Mouse (Mus musculus): ENCODE results near the gene Ncor2.

Ncor2 gene

GRCm38 (mm10) chr5:125191608-125192007 lies 12.6 kb upstream of the Ncor2 start:
- DNase-seq (ENCODE audit: low read depth, low spot score), result no peak

- DNase-seq (ENCODE audit: low read depth, low spot score), result no peak
Measured at GRCm38 (mm10) chr5:125190105-125190813, 11.2 kb upstream of the Ncor2 start.

GRCm38 (mm10) chr5:125189625-125190024 lies 10.6 kb upstream of the Ncor2 start:
- DNase-seq (ENCODE audit: low read depth, low spot score), result peak; percentile 86

GRCm38 (mm10) chr5:125188812-125189598 lies 10.0 kb upstream of the Ncor2 start:
- DNase-seq (ENCODE audit: low read depth, low spot score), result no peak

- no peak for DNase-seq (ENCODE audit: low read depth, low spot score)
Measured at GRCm38 (mm10) chr5:125184826-125185225, 5.8 kb upstream of the Ncor2 start.

- no peak for DNase-seq (ENCODE audit: low read depth, low spot score)
Measured at GRCm38 (mm10) chr5:125183321-125184003, 4.4 kb upstream of the Ncor2 start.

- DNase-seq (ENCODE audit: low read depth, low spot score), result no peak
Measured at GRCm38 (mm10) chr5:125180630-125181263, 1.7 kb upstream of the Ncor2 start.

- DNase-seq (ENCODE audit: low read depth, low spot score), result peak; percentile 64
Measured at GRCm38 (mm10) chr5:125179735-125180629, 963 bp upstream of the Ncor2 start.

- DNase-seq (ENCODE audit: low read depth, low spot score), result peak; percentile 87
Measured at GRCm38 (mm10) chr5:125178171-125179006, 630 bp downstream of the Ncor2 start.

- peak; percentile 83 for DNase-seq (ENCODE audit: low read depth, low spot score)
Measured at GRCm38 (mm10) chr5:125177481-125178134, 1.4 kb downstream of the Ncor2 start.

- DNase-seq (ENCODE audit: low read depth, low spot score), result no peak
Measured at GRCm38 (mm10) chr5:125176864-125177263, 2.2 kb downstream of the Ncor2 start.

- DNase-seq (ENCODE audit: low read depth, low spot score), result no peak
Measured at GRCm38 (mm10) chr5:125176370-125176766, 2.7 kb downstream of the Ncor2 start.

GRCm38 (mm10) chr5:125175673-125176369 lies 3.2 kb downstream of the Ncor2 start:
- DNase-seq (ENCODE audit: low read depth, low spot score), result no peak

GRCm38 (mm10) chr5:125174726-125175672 lies 4.0 kb downstream of the Ncor2 start:
- DNase-seq (ENCODE audit: low read depth, low spot score), result no peak

GRCm38 (mm10) chr5:125173868-125174267 lies 5.2 kb downstream of the Ncor2 start:
- no peak for DNase-seq (ENCODE audit: low read depth, low spot score)

- DNase-seq (ENCODE audit: low read depth, low spot score), result no peak
Measured at GRCm38 (mm10) chr5:125172831-125173615, 6.0 kb downstream of the Ncor2 start.

GRCm38 (mm10) chr5:125171259-125171658 lies 7.8 kb downstream of the Ncor2 start:
- no peak for DNase-seq (ENCODE audit: low read depth, low spot score)
